Mouse (Mus musculus): ENCODE measurements around the gene Plscr2.

GRCm38 (mm10) chr9:92229833-92230205 is 45.6 kb upstream of the Plscr2 start:
- TF ChIP-seq CTCF (IDR thresholded peaks at IDR 0.05; ENCODE audit: borderline replicate concordance, control insufficient read depth, extremely low read depth, insufficient read depth, low read length, poor library complexity) (no peak), POLR2A (IDR thresholded peaks at IDR 0.05; ENCODE audit: control insufficient read depth, extremely low read depth, insufficient read depth, low read length, poor library complexity) (no peak)

Data from thymus, adult 2 months (tissue).